22 mouse cellular contexts compared by ENCODE assay signal in genomic region chr1:187613277-187613676, GRCm38 (mm10). TPM values are rescaled to one million over a fixed set of nuclear protein-coding genes. Genes with fewer than 3 reads are reported as not detected.
A peak's percentile ranks its signal among the peaks of the same experiment; 100 is the strongest.
DNase-seq lines count a peak whose midpoint lies in the region; ATAC-seq and TF ChIP-seq lines count a peak whose summit lies in the region.
"Had no signal": no experiment of that assay in that cellular context is flagged by ENCODE, and none has a peak within 500 bp of the region (broad histone marks: within the 10 kb centered on the region; RNA-seq: fewer than 3 reads in every experiment).

No protein-coding gene starts in this region.

- H3K4me1 ChIP-seq in midbrain, embryonic 11.5 days (ENCODE audit: control insufficient read depth, insufficient read depth, low read length) = 0 out of 2 replicates have a peak, but pooled peaks cover 4% of the 10 kb centered on the region
- peaks cover 18% of the 10 kb centered on the region for H3K4me1 ChIP-seq in midbrain, embryonic 16.5 days (ENCODE audit: control insufficient read depth, insufficient read depth, low read length)
- no peaks in the 10 kb centered on the region for H3K4me1 ChIP-seq in ES-E14 (ENCODE audit: control insufficient read depth in 2 of 2, insufficient read depth in 2 of 2, low read length in 2 of 2, poor library complexity in 1 of 2)

- no peak overlapping the region for H3K9ac ChIP-seq in midbrain, embryonic 11.5 days (ENCODE audit: low read length)
- no peak overlapping the region for H3K9ac ChIP-seq in midbrain, embryonic 16.5 days (ENCODE audit: low read depth, low read length)
- H3K9ac ChIP-seq in ES-E14 (ENCODE audit: insufficient read depth, low read depth, low read length, poor library complexity, severe bottlenecking) = no peak overlapping the region

- ATAC-seq in midbrain, embryonic 11.5 days (ENCODE audit: low FRiP score) = no peak
- no peak for ATAC-seq in midbrain, embryonic 16.5 days
- ATAC-seq: activated CD4-positive, CD25-positive, alpha-beta regulatory T cell, adult 4 months; CD4-positive, CD25-positive, alpha-beta regulatory T cell, adult 4 months; Patski had no signal

- in situ Hi-C loops in ES-E14 (cut with MboI; ENCODE audit: low sequenced_read_pairs in 2 of 2, unreplicated experiment in 2 of 2) = no loop called here

- no peaks in the 10 kb centered on the region for H3K36me3 ChIP-seq in midbrain, embryonic 11.5 days (ENCODE audit: control insufficient read depth, insufficient read depth, low read length)
- H3K36me3 ChIP-seq in midbrain, embryonic 16.5 days (ENCODE audit: control insufficient read depth, insufficient read depth, low read length) = no peaks in the 10 kb centered on the region
- no peaks in the 10 kb centered on the region for H3K36me3 ChIP-seq in ES-E14 (ENCODE audit: control insufficient read depth, insufficient read depth, low read length, poor library complexity, severe bottlenecking)
- H3K36me3 ChIP-seq: G1E had no signal

- WGBS in midbrain, embryonic 11.5 days = 77% methylated on average over 3 of the region's 3 CpGs
- WGBS in midbrain, embryonic 16.5 days = 77% methylated on average over 3 of the region's 3 CpGs

- no peak overlapping the region for H3K4me3 ChIP-seq in midbrain, embryonic 11.5 days (ENCODE audit: low read depth, low read length)
- no peak overlapping the region for H3K4me3 ChIP-seq in midbrain, embryonic 16.5 days (ENCODE audit: low read depth, low read length)
- no peak overlapping the region for H3K4me3 ChIP-seq in ES-E14 (ENCODE audit: insufficient read depth in 1 of 2, low read depth in 1 of 2, low read length in 2 of 2, poor library complexity in 1 of 2, severe bottlenecking in 1 of 2)

- H3K4me2 ChIP-seq in midbrain, embryonic 11.5 days = no peak overlapping the region
- no peak overlapping the region for H3K4me2 ChIP-seq in midbrain, embryonic 16.5 days (ENCODE audit: low read length)

- DNase-seq in midbrain, embryonic 11.5 days (ENCODE audit: low spot score, missing footprints) = peak; percentile 69
- no peak for DNase-seq in ES-E14 (ENCODE audit: low read depth, low spot score)
- DNase-seq in right cerebral cortex, postnatal 4 days = no peak
- DNase-seq: adrenal gland, adult 2 months; adrenal gland, adult 8-10 months; adrenal gland, postnatal 10 days; adrenal gland, postnatal 14 days; adrenal gland, postnatal 25 days; adrenal gland, postnatal 36 days; B cell, adult 2 months; cerebellum, adult 11 months; cerebellum, adult 11-12 months; cerebellum, adult 18-20 months; cerebellum, adult 2 months had no signal

- peaks cover 35% of the 10 kb centered on the region for H3K27me3 ChIP-seq in midbrain, embryonic 11.5 days (ENCODE audit: control insufficient read depth, insufficient read depth, low read length)
- peaks cover 17% of the 10 kb centered on the region for H3K27me3 ChIP-seq in midbrain, embryonic 16.5 days (ENCODE audit: control insufficient read depth, insufficient read depth, low read depth, low read length)
- H3K27me3 ChIP-seq: CH12.LX, Patski had no signal

- no peaks in the 10 kb centered on the region for H3K9me3 ChIP-seq in midbrain, embryonic 11.5 days (ENCODE audit: control insufficient read depth, low read length)
- no peaks in the 10 kb centered on the region for H3K9me3 ChIP-seq in midbrain, embryonic 16.5 days (replicated peaks; ENCODE audit: control insufficient read depth, low read length, poor library complexity, severe bottlenecking)
- no peaks in the 10 kb centered on the region for H3K9me3 ChIP-seq in ES-E14 (ENCODE audit: control insufficient read depth, insufficient read depth, low read depth, low read length)

- H3K27ac ChIP-seq in midbrain, embryonic 11.5 days (ENCODE audit: low read depth, low read length) = no peak overlapping the region
- H3K27ac ChIP-seq in midbrain, embryonic 16.5 days (ENCODE audit: low read length) = no peak overlapping the region
- H3K27ac ChIP-seq in ES-E14 (ENCODE audit: insufficient read depth, low read depth, low read length, poor library complexity, severe bottlenecking) = no peak overlapping the region

TF ChIP-seq in ES-E14, 5 proteins besides CTCF, POLR2A, EP300 and RAD21:
- TF ChIP-seq MAFK (IDR thresholded peaks at IDR 0.05; ENCODE audit: insufficient read depth, low read depth, low read length) (peak; percentile 82), ZNF384 (IDR thresholded peaks at IDR 0.05; ENCODE audit: low read depth, low read length) (no peak), ZC3H11A (IDR thresholded peaks at IDR 0.05; ENCODE audit: borderline replicate concordance, low read depth, low read length) (no peak)

RNA-seq across cellular contexts. Expression of gene Esrrg, which starts 4.7 kb away (rescaled TPM):
- 5.9 and 7.5 TPM in 2 replicates for polyA plus RNA-seq in midbrain, embryonic 11.5 days (2014; fragmentation: Nextera tagmentation; extraction: Ambion mirVana)
- polyA plus RNA-seq in midbrain, embryonic 16.5 days (2015; fragmentation: Nextera tagmentation; extraction: Ambion mirVana) = 24.9 and 26.5 TPM in 2 replicates
- total RNA-seq in ES-E14 (2012; rRNA removed) = 0.05 and 0.09 TPM in 2 replicates
- total RNA-seq: CH12.LX, MEL had no signal
- polyA plus RNA-seq: activated CD4-positive, CD25-positive, alpha-beta regulatory T cell, adult 4 months; C2C12; CD4-positive, CD25-positive, alpha-beta regulatory T cell, adult 4 months; G1E had no signal
